Mouse (Mus musculus) kidney, adult 2 months (tissue): ENCODE data around the gene Cyp1b1. TPM values are rescaled to one million over a fixed set of nuclear protein-coding genes. Genes with fewer than 3 reads are reported as not detected.

Experiments used
- DNase-seq: peaks from one replicate; pipeline ENCODE4 v3.0.0; 2021
- H3K27ac ChIP-seq: fragments of 200-500 bp; 2 replicates; pipeline ENCODE4 v1.5.1; 2012; ENCODE audit warnings: low read depth, low read length, control low read depth, inconsistent platforms; ENCODE audit not compliant: insufficient read depth
- H3K27me3 ChIP-seq: fragments of 200-500 bp; replicated peaks from 2 replicates; pipeline ENCODE4 v1.6.1; 2012; ENCODE audit warnings: mild to moderate bottlenecking, moderate library complexity, low read length, inconsistent platforms; ENCODE audit not compliant: control insufficient read depth, insufficient read depth
- H3K36me3 ChIP-seq: fragments of 200-500 bp; 2 replicates; pipeline ENCODE4 v1.6.1; 2012; ENCODE audit warnings: mild to moderate bottlenecking, moderate library complexity, low read length, inconsistent platforms; ENCODE audit not compliant: control insufficient read depth, insufficient read depth
- H3K4me1 ChIP-seq: fragments of 200-500 bp; 2 replicates; pipeline ENCODE4 v1.6.1; 2011; ENCODE audit warnings: low read length; ENCODE audit not compliant: control insufficient read depth, insufficient read depth
- H3K4me3 ChIP-seq: fragments of 200-500 bp; 2 replicates; pipeline ENCODE4 v1.5.1; 2011; ENCODE audit warnings: mild to moderate bottlenecking, low read depth, low read length, control low read depth; ENCODE audit not compliant: insufficient read depth
- CTCF ChIP-seq: fragments of 200-500 bp; conservative IDR thresholded peaks from 2 replicates; pipeline ENCODE4 v1.5.1; 2011; ENCODE audit warnings: low read depth, mild to moderate bottlenecking, control low read depth, low read length, moderate library complexity, mixed read lengths; ENCODE audit not compliant: insufficient read depth, insufficient read length
- POLR2A ChIP-seq: fragments of 200-500 bp; IDR thresholded peaks from one replicate; pipeline ENCODE4 v1.6.1; 2011; ENCODE audit warnings: low read depth, low read length, control low read depth
- WGBS: fragments of 180-500 bp; shearing (Covaris S2); methylation state at CpG from one replicate; pipeline ENCODE4 v1.1.7; 2018; 5-methylcytosine and 5-hydroxymethylcytosine counted together
- polyA plus RNA-seq: library from polyadenylated mRNA; depleted of rRNA; stranded (reverse); fragments of >200 nt; gene quantifications from 2 replicates; pipeline ENCODE4 v1.2.3, GENCODE M21; 2012

Cyp1b1 gene
- polyA plus RNA-seq, 1 experiment = 27.0 TPM

- TF ChIP-seq CTCF = no peak
- TF ChIP-seq POLR2A = no peak
- DNase-seq = peak; percentile 69
- no peaks in the 10 kb centered on the region for H3K27me3 ChIP-seq
- no peaks in the 10 kb centered on the region for H3K36me3 ChIP-seq
- H3K4me1 ChIP-seq = peaks cover 4% of the 10 kb centered on the region; the same call in 1 of the 2 replicates
- 29% methylated on average over 3 of the region's 3 CpGs for WGBS
- H3K27ac ChIP-seq = peak overlapping the region; percentile 70; the same call in 1 of the 2 replicates
- H3K4me3 ChIP-seq = no peak overlapping the region
Observed at GRCm38 (mm10) chr17:79746146-79746591, 31.3 kb upstream of the Cyp1b1 start.

DNA sequence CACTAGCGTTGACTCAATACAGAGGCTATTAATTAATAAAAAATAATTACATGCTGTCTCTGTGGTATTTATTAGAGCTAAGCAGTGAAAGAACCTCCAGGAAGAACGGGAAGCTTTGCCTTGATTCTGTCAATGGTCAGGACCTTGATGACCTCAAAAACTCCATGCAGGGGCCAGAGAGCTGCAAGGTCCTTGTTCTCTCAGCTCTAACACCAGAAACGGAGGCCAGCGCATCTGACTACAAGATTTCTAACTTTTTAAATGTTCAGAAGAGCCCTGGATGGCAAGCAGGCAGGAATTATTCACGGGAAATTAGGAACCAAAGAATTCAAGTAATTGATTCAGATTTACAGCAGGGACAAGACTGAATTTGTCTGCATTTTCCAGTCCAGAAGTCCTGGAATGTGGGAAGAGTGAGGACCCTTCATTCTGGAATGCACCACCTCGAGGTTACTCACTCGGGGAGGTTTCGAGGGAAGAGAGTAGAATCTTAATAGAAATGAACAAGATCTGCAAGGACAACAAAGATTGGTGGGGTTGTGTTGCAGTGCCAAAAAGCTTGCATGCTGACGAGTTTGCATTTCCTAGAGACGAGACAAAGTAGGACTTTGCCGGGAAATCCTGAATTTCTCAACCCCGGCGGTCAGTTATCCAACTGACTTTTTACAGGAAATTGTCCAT is 30.3 kb upstream of the Cyp1b1 start:
- H3K4me1 ChIP-seq = peaks cover 4% of the 10 kb centered on the region; the same call in 1 of the 2 replicates
- peak; percentile 69 for DNase-seq
- H3K27ac ChIP-seq = peak overlapping the region; percentile 68
- H3K4me3 ChIP-seq = no peak overlapping the region
- no peaks in the 10 kb centered on the region for H3K36me3 ChIP-seq
- 53% methylated on average over 13 of the region's 13 CpGs for WGBS
- no peaks in the 10 kb centered on the region for H3K27me3 ChIP-seq
- TF ChIP-seq CTCF (no peak), POLR2A (no peak)

DNA sequence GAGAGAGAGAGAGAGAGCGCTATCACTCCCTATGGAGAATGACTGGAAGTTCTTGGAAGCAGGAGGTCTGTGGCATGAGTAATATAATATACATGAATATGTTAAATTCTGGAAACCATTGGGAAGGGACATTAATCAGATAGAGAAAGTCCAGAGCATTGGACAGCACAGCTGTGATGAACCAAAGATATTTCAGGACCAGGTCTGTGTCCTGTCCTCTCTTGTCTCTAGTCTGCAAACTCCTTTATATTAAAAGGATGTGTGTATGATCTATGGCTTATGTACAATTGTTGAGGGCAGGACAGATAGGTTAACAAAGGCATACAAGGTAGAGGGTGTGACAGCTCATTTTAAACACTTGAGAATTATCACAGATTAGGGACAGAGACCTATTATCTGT is 28.6 kb upstream of the Cyp1b1 start:
- Histone ChIP-seq H3K36me3 (no peaks in the 10 kb centered on the region), H3K4me3 (no peak overlapping the region), H3K27ac (no peak overlapping the region), H3K4me1 (peaks cover 4% of the 10 kb centered on the region; the same call in 1 of the 2 replicates), H3K27me3 (no peaks in the 10 kb centered on the region)
- TF ChIP-seq POLR2A (no peak), CTCF (no peak)
- WGBS = 100% methylated on average over 1 of the region's 1 CpGs
- DNase-seq = no peak

GRCm38 (mm10) chr17:79742635-79743034 is 27.8 kb upstream of the Cyp1b1 start:
- H3K4me1 ChIP-seq = peaks cover 4% of the 10 kb centered on the region; the same call in 1 of the 2 replicates
- DNase-seq = peak; percentile 59
- H3K27me3 ChIP-seq = no peaks in the 10 kb centered on the region
- 54% methylated on average over 5 of the region's 5 CpGs for WGBS
- H3K36me3 ChIP-seq = no peaks in the 10 kb centered on the region
- H3K27ac ChIP-seq = no peak overlapping the region
- no peak overlapping the region for H3K4me3 ChIP-seq
- TF ChIP-seq POLR2A = no peak
- TF ChIP-seq CTCF = no peak

DNA sequence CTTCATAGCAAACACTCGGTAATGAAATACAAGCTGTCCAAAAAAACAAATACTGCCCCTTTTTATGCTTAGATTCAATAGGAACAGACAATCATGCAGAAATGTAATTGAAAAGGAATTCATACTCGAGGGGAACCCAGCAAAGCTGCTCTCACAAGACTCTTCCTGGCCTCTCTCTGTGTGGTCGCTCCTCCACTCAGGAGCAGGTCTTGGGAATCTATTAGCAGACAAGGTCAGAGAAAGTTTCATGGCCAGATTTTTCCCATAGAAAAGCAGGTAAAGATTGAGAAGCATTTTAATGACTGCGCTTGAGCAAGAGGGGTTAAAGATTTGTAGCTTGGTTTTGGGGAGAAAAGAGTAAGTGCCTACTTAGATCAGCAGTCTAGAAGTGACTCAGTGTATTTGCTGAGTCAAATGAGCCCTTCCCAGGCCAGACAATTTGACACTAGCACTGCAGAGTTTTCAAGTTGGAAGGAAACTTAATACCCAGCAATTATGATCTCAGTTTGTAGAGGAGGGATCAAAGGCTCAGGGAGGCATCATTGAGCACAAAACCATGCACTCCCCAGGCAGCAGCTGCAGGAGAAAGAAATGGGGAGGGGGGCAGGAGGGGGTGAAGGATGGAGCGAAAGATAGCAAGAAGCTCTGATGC is 24.1 kb upstream of the Cyp1b1 start:
- H3K36me3 ChIP-seq = no peaks in the 10 kb centered on the region
- WGBS = 52% methylated on average over 5 of the region's 5 CpGs
- DNase-seq = no peak
- no peak overlapping the region for H3K4me3 ChIP-seq
- H3K4me1 ChIP-seq = no peaks in the 10 kb centered on the region
- no peaks in the 10 kb centered on the region for H3K27me3 ChIP-seq
- TF ChIP-seq POLR2A (no peak), CTCF (no peak)
- no peak overlapping the region for H3K27ac ChIP-seq

- no peak for DNase-seq
- TF ChIP-seq CTCF = no peak
- TF ChIP-seq POLR2A = no peak
- H3K27me3 ChIP-seq = no peaks in the 10 kb centered on the region
- H3K27ac ChIP-seq = no peak overlapping the region
- 61% methylated on average over 3 of the region's 3 CpGs for WGBS
- H3K4me3 ChIP-seq = no peak overlapping the region
- no peaks in the 10 kb centered on the region for H3K4me1 ChIP-seq
- H3K36me3 ChIP-seq = no peaks in the 10 kb centered on the region
Observed at GRCm38 (mm10) chr17:79737598-79737997, 22.7 kb upstream of the Cyp1b1 start.

- no peak overlapping the region for H3K4me3 ChIP-seq
- no peaks in the 10 kb centered on the region for H3K27me3 ChIP-seq
- no peak overlapping the region for H3K27ac ChIP-seq
- H3K36me3 ChIP-seq = no peaks in the 10 kb centered on the region
- no peaks in the 10 kb centered on the region for H3K4me1 ChIP-seq
- WGBS = 72% methylated on average over 4 of the region's 4 CpGs
- DNase-seq = no peak
- TF ChIP-seq POLR2A (no peak), CTCF (no peak)
Observed at GRCm38 (mm10) chr17:79733039-79733438, 18.2 kb upstream of the Cyp1b1 start.
